Mouse (Mus musculus) gastrocnemius, postnatal 25 days (tissue): ENCODE measurements around the gene F11r. TPM values are rescaled to one million over a fixed set of nuclear protein-coding genes. Genes with fewer than 3 reads are reported as not detected.
A peak's percentile ranks its signal among the peaks of the same experiment; 100 is the strongest.
"Not testable (repeated sequence)": the region's sequence is repeated elsewhere in the genome, so short reads cannot be mapped to it uniquely, and the experiment has no call there.

Source experiments
- DNase-seq: peaks from one replicate; pipeline ENCODE4 v3.0.0; 2022
- total RNA-seq, 2 experiments: library from RNA; stranded (reverse); gene quantifications; 1 replicate in 1 of 2; 2 replicates in 1 of 2; pipeline ENCODE4 v1.2.3; 2021

Gene F11r
- total RNA-seq, 2 experiments from 2014 or later = 6.2 to 6.9 TPM

- DNase-seq = no peak
Observed at GRCm38 (mm10) chr1:171470896-171471295, 33.6 kb downstream of the F11r start.

DNA sequence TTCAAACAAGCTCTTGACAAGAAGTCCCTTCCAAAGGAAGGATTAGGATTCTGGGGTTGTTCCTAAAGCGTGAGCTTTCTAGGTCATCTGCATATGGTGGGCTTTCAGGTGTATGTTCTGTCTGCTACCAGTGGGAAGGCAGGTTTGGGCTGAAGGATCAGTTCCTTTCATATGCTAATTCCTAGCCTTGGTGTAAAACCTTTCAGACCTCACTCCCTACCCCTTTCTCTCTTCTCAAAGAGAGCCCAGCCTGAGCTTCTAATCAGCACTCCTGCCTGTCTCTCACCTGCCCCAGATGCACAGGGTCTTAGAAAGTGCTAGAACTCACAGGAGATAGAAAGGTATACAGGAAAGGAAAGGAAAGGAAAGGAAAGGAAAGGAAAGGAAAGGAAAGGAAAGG is 34.1 kb downstream of the F11r start:
- DNase-seq = no peak

- DNase-seq = not testable (repeated sequence)
Observed at GRCm38 (mm10) chr1:171471941-171472340, 34.6 kb downstream of the F11r start.

DNA sequence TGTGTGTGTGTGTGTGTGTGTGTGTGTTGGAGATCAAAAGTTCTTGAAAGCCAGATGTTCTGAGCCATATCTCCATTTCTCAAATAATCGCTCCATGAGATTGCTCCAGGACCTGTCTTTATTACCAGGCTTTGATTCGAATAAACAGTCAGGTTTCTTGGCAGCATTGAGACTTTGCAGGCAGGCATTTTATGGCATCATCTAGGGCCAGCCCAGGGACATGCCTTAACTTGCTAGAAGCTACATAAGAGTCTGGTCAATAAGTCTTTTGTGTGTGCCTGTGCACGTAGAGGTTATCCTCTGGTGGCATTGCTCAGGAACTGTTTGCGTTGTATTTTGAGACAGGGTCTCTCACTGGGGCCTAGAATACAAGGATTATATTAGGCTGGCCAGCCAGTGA is 36.2 kb downstream of the F11r start:
- DNase-seq = no peak

DNA sequence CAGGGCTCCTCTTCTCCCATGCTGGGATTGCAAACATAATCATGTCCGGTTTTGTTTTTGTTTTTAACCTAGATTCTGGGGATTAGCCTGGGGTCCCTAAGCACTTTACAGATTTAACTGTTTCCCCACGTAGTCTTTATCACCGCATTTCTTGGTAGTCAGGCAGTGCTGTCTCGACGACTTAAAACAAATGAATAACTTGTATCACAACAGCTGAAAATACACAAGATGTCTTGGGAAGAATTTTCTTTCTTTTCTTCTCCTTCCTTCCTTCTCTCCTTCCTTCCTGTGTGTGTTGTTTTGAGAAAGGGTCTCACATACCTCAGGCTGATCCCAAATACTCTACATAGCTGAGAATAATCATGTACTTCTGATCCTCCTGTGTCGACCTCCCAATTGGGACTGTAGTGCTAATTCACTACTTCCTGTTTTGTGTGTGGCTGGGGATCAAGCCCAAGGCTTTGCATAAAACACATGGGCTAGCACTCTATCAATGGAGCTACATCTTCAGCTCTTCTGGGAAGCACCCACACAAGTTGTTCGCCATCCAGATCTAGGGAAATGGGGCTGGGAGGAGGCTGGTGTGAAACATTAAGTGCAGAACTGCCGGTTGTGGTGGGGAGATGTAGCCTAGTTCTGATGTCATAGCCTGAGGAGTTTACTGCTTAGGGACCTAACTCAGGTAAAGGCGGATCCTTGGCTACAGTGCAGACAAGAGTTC is 36.7 kb downstream of the F11r start:
- DNase-seq = no peak

DNA sequence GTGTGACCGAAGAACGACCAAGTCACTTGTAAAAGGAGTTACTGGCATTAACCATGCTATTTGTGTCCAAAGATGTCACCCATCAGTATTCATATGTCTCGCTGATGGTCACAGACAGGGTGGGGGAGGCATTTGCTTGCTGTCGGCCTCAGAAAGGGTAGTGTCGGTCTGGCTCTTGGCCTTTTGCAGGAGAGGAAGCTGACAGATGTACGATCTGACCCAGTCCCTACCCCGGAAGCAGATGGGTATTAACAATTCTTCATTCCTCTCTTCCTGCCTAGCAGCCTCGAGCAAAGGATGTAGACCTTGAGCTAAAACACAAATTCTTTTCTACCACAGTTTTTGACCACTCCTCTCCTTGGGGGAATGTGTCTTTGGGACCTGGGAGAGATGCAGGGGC is 39.8 kb downstream of the F11r start:
- DNase-seq = no peak

- no peak for DNase-seq
Observed at GRCm38 (mm10) chr1:171477758-171478545, 40.6 kb downstream of the F11r start.

GRCm38 (mm10) chr1:171478968-171479367 is 41.6 kb downstream of the F11r start:
- DNase-seq = peak; percentile 28

- no peak for DNase-seq
Observed at GRCm38 (mm10) chr1:171494241-171494640, 56.9 kb downstream of the F11r start.

DNA sequence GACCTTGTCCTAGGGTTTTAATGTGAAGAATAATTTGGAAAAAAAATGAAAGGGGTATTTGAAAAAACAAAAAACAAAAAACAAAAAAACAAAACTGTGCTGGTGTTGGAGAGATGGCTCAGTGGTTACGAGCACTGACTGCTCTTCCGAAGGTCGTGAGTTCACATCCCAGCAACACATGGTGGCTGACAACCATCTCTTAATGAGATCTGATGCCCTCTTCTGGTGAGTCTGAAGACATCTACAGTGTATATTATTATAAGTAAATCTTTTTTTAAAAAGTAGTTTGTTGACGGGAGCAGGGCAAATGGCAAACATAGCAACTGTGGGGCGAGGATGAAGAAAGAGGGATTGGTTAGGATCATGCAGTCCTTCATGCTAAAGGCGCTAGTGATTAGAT is 58.0 kb downstream of the F11r start:
- DNase-seq = no peak

GRCm38 (mm10) chr1:171499856-171500255 is 62.5 kb downstream of the F11r start:
- DNase-seq = no peak

- DNase-seq = no peak
Observed at GRCm38 (mm10) chr1:171501016-171501610, 63.8 kb downstream of the F11r start.

- DNase-seq = no peak
Observed at GRCm38 (mm10) chr1:171501636-171502080, 64.3 kb downstream of the F11r start.

- no peak for DNase-seq
Observed at GRCm38 (mm10) chr1:171502388-171503249, 65.3 kb downstream of the F11r start.

DNA sequence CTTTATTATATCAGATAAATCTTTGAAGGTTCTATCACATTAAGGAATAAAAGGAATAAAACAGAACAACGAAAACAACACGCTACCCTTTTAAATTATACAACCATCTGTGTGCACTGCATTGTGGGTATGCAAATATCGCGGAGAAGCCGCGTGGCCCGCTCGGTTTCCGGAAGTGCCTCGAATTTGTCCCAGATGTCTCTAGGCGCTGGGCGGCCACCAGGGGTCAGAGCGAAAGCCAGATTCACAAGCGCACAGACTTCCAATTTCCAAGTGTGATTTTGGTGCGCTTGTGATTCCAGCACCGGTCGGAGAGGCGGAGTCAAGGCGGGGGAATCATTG is 65.9 kb downstream of the F11r start, which contains the start of gene Alyref2:
TSS of gene Alyref2 (plus strand) at position 229 of the 342 bp plus-strand sequence.
- DNase-seq = peak; percentile 92

DNA sequence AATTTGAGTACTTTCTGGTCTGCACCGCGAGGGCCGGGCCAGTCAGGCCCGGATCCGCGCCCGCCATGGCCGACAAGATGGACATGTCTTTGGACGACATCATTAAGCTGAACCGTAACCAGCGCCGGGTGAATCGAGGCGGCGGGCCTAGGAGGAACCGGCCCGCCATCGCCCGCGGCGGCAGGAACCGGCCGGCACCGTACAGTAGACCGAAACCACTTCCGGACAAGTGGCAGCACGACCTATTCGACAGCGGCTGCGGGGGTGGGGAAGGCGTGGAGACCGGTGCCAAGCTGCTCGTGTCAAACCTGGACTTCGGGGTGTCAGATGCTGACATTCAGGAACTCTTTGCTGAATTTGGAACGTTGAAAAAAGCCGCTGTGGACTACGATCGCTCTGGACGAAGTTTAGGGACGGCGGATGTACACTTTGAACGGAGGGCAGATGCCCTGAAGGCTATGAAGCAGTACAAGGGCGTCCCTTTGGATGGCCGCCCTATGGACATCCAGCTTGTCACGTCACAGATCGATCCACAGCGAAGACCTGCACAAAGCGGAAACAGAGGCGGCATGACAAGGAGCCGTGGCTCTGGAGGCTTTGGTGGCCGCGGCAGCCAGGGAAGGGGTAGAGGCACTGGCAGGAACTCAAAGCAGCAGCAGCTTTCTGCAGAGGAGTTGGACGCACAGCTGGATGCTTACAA is 66.4 kb downstream of the F11r start:
- DNase-seq = peak; percentile 53

- no peak for DNase-seq
Observed at GRCm38 (mm10) chr1:171504586-171504985, 67.3 kb downstream of the F11r start.

GRCm38 (mm10) chr1:171513234-171513633 is 75.9 kb downstream of the F11r start:
- DNase-seq = no peak

GRCm38 (mm10) chr1:171513760-171514159 is 76.4 kb downstream of the F11r start:
- DNase-seq = no peak
